Mouse (Mus musculus): Measurements from ENCODE around the gene Pqlc3. TPM values are rescaled to one million over a fixed set of nuclear protein-coding genes. Genes with fewer than 3 reads are reported as not detected.
"Not testable (repeated sequence)": the region's sequence is repeated elsewhere in the genome, so short reads cannot be mapped to it uniquely, and the experiment has no call there.

The Pqlc3 gene
- polyA plus RNA-seq, 1 experiment from 2014 or later: 1.9 TPM

DNA sequence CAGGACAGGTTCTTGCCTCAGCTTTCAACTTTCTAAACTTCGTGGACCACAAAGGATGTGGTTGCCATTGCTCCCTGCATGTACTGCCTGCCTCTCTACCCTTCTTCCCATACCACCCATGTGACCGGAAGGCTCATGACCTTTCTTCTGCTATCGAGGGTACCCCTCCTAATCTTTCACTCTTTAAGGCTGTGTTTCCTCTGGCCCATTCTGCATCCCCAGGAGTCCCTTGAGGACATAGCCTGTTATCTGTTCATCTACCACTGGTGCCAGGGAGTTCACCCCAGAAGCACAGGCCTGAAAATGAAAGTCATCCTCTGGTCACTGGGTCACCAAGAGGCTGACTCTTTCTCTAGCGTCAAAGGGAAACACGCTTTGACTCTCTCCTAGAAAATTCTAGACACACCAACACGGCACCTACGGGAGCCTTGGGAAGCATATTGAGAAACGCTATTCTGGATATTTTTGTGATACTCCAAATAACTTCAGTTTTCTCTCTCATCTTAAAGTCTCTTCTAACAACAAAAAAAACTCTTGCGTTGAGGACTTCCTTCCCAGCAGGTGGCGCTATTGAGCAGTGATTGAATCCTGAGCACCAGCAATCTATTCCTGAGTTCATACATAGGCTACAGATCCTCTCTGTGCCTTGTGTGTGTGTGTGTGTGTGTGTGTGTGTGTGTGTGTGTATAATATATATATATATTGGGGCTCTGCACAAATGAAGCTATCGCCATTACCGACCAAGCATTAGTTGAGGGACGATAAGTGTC, 32.7 kb upstream of the Pqlc3 start:
- Histone ChIP-seq H3K9ac (no peak overlapping the region), H3K27ac (no peak overlapping the region; the same call in 1 of the 2 replicates), H3K4me1 (peaks cover 21% of the 10 kb centered on the region; the same call in 1 of the 2 replicates), H3K4me2 (no peak overlapping the region), H3K27me3 (0 out of 2 replicates have a peak, but pooled peaks cover 3% of the 10 kb centered on the region), H3K4me3 (no peak overlapping the region), H3K36me3 (ENCODE audit: poor library complexity, severe bottlenecking) (no peaks in the 10 kb centered on the region), H3K9me3 (replicated peaks) (no peaks in the 10 kb centered on the region)
- WGBS: 40% methylated on average over 13 of the region's 13 CpGs
- ATAC-seq: peak; percentile 77

DNA sequence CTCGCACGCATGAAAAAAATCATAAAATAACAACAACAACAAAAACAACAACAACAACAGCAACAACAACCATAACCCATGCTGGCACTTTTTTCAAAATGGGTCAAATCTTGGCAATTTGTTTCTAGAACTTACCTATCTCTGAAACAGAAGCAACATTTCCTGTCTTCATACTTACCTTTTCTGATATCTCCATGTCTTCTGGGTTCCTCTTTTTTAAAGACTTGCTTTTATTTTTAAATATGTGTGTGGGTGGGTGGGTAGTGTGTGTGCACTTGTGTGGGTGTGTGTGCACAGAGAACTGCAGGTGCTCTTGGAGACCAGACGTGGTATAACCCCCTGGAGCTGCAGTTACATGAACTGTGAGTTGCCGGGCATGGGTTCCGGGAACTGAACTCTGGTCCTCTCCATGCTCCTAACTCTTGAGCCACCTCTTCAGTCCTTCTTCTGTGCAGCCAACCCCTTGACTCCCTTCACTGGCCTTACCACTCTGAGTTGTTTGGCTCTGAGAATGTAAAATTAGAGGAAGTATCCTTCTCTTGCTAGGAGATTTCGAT, 24.4 kb upstream of the Pqlc3 start:
- H3K9ac ChIP-seq: no peak overlapping the region
- no peak overlapping the region for H3K4me3 ChIP-seq
- no peaks in the 10 kb centered on the region for H3K27me3 ChIP-seq
- no peak overlapping the region for H3K27ac ChIP-seq
- H3K9me3 ChIP-seq (replicated peaks): no peaks in the 10 kb centered on the region
- 89% methylated on average over 6 of the region's 6 CpGs for WGBS
- H3K36me3 ChIP-seq (ENCODE audit: poor library complexity, severe bottlenecking): no peaks in the 10 kb centered on the region
- no peak overlapping the region for H3K4me2 ChIP-seq
- ATAC-seq: no peak
- H3K4me1 ChIP-seq: no peaks in the 10 kb centered on the region

DNA sequence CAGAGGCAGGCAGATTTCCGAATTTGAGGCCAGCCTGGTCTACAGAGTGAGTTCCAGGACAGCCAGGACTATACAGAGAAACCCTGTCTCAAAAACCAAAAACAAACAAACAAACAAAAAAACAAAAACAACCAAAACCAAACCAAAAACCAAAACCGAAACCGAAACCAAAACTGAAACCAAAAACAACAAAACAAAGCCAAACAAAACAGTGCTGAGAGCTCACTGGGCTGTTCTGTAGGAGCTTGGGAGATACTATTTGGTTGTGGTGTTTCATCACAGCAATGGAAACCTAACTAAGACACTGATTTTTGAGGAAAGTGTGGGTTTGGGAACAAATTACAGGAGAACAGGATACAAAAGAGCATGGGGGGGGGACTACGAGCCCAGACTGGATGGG, 21.9 kb upstream of the Pqlc3 start:
- Histone ChIP-seq H3K4me1 (no peaks in the 10 kb centered on the region), H3K9ac (no peak overlapping the region), H3K4me2 (no peak overlapping the region), H3K4me3 (no peak overlapping the region), H3K36me3 (ENCODE audit: poor library complexity, severe bottlenecking) (no peaks in the 10 kb centered on the region), H3K9me3 (replicated peaks) (no peaks in the 10 kb centered on the region), H3K27me3 (no peaks in the 10 kb centered on the region), H3K27ac (no peak overlapping the region)
- no peak for ATAC-seq
- 83% methylated on average over 4 of the region's 4 CpGs for WGBS

DNA sequence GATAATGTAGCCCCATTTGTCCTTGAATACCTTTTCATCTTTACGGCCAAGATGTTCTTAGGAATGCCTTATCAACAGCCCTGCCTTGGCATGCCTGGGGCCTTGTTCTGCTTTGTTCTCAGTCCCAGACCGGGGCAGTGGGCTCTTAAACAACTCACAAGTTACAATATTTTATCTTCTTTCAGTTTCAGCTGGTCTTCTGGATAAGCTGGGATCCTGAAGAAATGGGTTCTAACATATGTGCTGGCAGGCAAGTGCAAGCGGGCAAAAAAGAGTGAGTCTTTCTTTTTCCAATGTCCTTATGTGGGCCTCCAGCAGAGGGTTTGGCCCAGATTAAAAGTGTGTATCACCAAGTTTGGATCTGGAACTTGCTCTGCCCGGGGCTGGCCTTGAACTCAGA, 20.9 kb upstream of the Pqlc3 start:
- not testable (repeated sequence) for H3K9me3 ChIP-seq (replicated peaks); H3K4me3 ChIP-seq; H3K36me3 ChIP-seq (ENCODE audit: poor library complexity, severe bottlenecking); H3K27me3 ChIP-seq; H3K27ac ChIP-seq; ATAC-seq; H3K4me1 ChIP-seq; H3K4me2 ChIP-seq; H3K9ac ChIP-seq
- 95% methylated on average over 4 of the region's 4 CpGs for WGBS

DNA sequence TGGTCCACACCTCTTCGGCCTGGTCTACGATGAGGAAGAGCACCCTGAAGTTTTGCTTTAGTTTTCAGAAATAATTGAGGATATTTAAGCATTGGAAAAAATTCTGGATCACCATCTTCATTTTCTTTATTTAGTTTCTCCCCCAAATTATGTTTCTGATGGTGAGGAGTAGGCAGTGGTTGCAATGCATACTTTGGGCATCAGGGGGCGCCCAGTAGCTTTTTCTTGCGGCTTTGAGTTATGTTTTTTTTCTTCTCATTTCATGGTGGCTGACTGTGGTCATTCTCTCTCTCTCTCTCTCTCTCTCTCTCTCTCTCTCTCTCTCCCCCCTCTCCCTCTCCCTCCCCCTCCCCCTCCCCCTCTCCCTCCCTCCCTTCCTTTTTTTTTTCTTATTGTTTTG, 18.3 kb upstream of the Pqlc3 start:
- Histone ChIP-seq H3K4me1 (no peaks in the 10 kb centered on the region), H3K4me3 (no peak overlapping the region), H3K27me3 (no peaks in the 10 kb centered on the region), H3K9me3 (replicated peaks) (no peaks in the 10 kb centered on the region), H3K4me2 (no peak overlapping the region), H3K27ac (no peak overlapping the region), H3K36me3 (ENCODE audit: poor library complexity, severe bottlenecking) (no peaks in the 10 kb centered on the region), H3K9ac (no peak overlapping the region)
- ATAC-seq: no peak
- WGBS: 31% methylated on average over 4 of the region's 4 CpGs

DNA sequence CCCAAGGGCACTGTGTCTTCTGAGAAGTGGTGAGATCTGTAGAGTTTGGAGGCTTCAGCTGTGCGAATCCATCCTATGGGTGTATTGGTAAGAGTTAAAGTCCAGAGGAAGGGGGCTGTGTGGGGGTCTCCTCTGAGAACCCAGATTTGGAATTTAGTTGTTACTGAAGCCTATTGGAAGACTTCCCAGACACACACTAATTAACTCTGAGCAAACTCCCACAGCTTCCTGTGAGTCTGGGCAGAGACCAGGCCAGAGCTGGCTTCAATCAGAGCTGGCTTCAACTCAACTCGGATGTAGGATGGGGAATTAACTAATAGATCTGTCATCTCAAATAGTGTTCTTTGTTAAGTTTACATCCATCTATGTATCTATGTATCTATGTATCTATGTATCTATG, 15.5 kb upstream of the Pqlc3 start:
- no peak for ATAC-seq
- peaks cover 6% of the 10 kb centered on the region; the same call in 1 of the 2 replicates for H3K4me1 ChIP-seq
- no peak overlapping the region for H3K4me3 ChIP-seq
- H3K9me3 ChIP-seq (replicated peaks): no peaks in the 10 kb centered on the region
- 84% methylated on average over 2 of the region's 2 CpGs for WGBS
- H3K9ac ChIP-seq: no peak overlapping the region
- no peak overlapping the region for H3K4me2 ChIP-seq
- peaks cover 3% of the 10 kb centered on the region; the same call in 1 of the 2 replicates for H3K27me3 ChIP-seq
- no peak overlapping the region for H3K27ac ChIP-seq
- H3K36me3 ChIP-seq (ENCODE audit: poor library complexity, severe bottlenecking): no peaks in the 10 kb centered on the region

DNA sequence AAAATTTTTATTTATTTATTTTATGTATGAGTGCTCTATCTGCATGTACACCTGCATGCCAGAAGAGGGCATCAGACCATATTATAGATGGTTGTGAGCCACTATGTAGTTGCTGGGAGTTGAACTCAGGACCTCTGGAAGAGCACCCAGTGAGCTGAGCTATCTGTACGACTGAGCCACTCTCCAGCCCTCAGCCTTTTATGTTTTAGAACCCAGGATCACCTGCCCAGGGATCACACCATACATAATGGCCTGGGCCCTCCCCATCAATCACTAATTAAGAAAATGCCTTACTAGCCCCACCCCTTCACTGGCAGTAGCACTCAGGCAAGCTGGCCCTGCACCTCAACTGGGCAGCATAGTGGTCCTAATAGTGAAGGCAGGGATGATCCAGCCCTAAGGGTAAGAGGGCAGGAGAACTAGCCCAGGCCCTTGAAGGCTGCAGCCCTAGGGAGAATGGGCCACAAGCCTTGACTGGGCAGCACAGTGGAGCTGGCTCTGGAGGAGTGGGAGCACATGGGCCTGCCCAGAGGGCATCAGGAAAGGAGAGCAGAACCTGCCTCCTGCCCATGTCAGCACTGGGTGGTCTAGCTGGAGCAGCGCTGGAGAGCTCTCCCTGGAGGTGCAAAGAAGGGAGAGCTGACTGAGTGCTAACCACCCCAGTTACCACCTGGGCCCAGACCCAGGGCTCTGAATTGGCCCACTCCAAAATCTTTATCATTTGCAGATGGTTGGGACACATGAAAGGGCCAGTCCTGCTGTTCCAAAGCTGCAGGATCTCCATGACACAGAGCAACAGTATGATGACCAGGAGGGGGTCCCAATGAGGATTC, 12.1 kb upstream of the Pqlc3 start:
- peak; percentile 59 for ATAC-seq
- no peaks in the 10 kb centered on the region for H3K36me3 ChIP-seq (ENCODE audit: poor library complexity, severe bottlenecking)
- H3K27me3 ChIP-seq: peaks cover 3% of the 10 kb centered on the region; the same call in 1 of the 2 replicates
- no peak overlapping the region for H3K27ac ChIP-seq
- WGBS: 80% methylated on average over 2 of the region's 2 CpGs
- no peak overlapping the region for H3K4me2 ChIP-seq
- no peaks in the 10 kb centered on the region; the same call in 1 of the 2 replicates for H3K9me3 ChIP-seq (replicated peaks)
- H3K4me1 ChIP-seq: peaks cover 6% of the 10 kb centered on the region; the same call in 1 of the 2 replicates
- no peak overlapping the region for H3K9ac ChIP-seq
- H3K4me3 ChIP-seq: no peak overlapping the region

DNA sequence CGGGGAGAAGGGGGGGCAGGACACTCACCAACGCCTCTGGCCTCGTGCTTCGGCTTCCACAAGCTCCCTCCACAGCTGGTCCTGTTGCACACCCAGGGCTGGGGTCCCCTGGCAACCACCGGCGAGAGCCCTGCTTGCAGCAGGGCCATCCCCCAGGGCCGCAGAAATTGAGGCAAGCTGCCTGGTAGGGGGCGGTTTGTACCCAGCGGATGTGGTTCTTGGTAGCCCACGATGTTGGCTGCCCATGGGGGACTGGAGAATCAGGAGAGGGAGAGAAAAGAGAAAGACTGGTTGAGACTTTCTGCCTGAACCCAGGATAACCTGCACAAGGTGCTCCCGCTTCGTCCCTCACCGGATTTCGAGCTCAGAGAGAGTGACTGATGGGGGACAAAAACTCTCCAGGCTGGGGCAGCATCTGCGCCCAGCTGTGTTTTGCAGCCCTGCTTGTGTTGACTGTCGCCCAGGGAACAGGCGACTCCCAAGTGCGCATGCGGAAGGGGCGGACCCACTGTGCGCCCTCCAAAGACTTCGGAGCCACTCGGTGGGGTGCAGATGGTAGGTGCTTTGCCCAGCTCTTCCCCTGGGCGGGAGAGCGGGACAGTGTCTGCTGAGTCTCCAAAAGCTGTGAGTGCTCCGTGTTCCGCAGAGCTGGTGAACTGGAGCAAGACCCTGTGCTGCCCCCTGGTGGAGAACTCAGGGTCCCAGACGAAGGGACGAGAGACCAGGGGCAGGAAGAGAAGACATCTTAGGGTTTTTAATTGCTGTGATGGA, 11.1 kb upstream of the Pqlc3 start, which contains the start of gene 2410004P03Rik:
2410004P03Rik (minus strand) TSS at position 628 of the 771 bp plus-strand sequence.
- Histone ChIP-seq H3K9ac (peak within 1 kb of the TSS; percentile 45), H3K4me1 (peaks cover 6% of the 10 kb centered on the region; the same call in 1 of the 2 replicates), H3K27me3 (peaks cover 3% of the 10 kb centered on the region; the same call in 1 of the 2 replicates), H3K4me3 (peak within 1 kb of the TSS; percentile 35), H3K27ac (no peak within 1 kb of the TSS), H3K4me2 (peak within 1 kb of the TSS; percentile 61), H3K9me3 (replicated peaks) (no peaks in the 10 kb centered on the region; the same call in 1 of the 2 replicates), H3K36me3 (ENCODE audit: poor library complexity, severe bottlenecking) (no peaks in the 10 kb centered on the region)
- peak; percentile 80 for ATAC-seq
- WGBS: 8% methylated on average over 29 of the region's 29 CpGs

DNA sequence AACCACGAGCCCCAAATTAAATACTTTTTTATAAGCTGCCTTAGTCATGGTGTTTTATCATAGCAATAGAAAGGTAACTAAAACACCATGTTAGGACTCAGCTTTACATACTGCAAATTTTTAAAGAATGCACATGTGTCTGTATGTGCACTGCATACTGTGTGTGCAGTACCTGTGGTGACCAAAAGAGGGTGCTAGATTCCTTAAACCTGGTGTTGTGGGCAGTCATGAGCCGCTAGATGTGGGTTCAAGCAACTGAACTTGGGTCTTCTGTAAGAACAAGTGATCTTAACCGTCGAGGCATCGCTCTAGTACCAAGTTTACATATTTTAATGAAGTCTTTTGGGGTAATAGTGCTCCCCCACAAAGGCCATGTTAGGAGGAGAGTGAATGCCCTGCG, 9.3 kb upstream of the Pqlc3 start:
- H3K27me3 ChIP-seq: peaks cover 3% of the 10 kb centered on the region; the same call in 1 of the 2 replicates
- H3K9me3 ChIP-seq (replicated peaks): no peaks in the 10 kb centered on the region; the same call in 1 of the 2 replicates
- H3K4me3 ChIP-seq: no peak overlapping the region
- H3K27ac ChIP-seq: no peak overlapping the region
- ATAC-seq: no peak
- no peak overlapping the region for H3K9ac ChIP-seq
- WGBS: 96% methylated on average over 6 of the region's 6 CpGs
- H3K4me2 ChIP-seq: no peak overlapping the region
- H3K36me3 ChIP-seq (ENCODE audit: poor library complexity, severe bottlenecking): no peaks in the 10 kb centered on the region
- peaks cover 6% of the 10 kb centered on the region; the same call in 1 of the 2 replicates for H3K4me1 ChIP-seq

DNA sequence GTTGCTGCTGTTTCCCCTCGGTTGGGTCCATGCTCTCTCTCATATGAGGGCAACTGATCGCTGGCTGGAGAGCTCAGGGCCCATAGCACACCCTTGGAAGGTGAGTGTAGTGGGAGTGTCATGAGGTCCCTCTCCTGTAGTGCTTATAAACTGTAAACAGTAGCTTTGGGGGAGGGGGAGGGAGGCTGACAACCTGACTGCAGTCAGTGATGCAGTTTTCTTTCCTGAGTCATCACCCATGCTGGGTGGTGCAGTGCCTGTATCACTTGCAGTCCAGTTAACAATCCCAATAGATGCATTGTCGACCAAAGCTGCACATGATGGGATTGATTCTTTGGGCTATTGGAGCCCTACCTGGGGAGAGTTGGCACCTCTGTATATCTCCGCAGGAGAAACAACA, 1.0 kb upstream of the Pqlc3 start:
- WGBS: 33% methylated on average over 4 of the region's 4 CpGs
- Histone ChIP-seq H3K27ac (no peak overlapping the region), H3K4me1 (peaks cover 14% of the 10 kb centered on the region), H3K27me3 (peaks cover 47% of the 10 kb centered on the region), H3K4me3 (no peak overlapping the region), H3K9ac (no peak overlapping the region), H3K4me2 (no peak overlapping the region), H3K36me3 (ENCODE audit: poor library complexity, severe bottlenecking) (no peaks in the 10 kb centered on the region), H3K9me3 (replicated peaks) (no peaks in the 10 kb centered on the region)
- ATAC-seq: no peak

DNA sequence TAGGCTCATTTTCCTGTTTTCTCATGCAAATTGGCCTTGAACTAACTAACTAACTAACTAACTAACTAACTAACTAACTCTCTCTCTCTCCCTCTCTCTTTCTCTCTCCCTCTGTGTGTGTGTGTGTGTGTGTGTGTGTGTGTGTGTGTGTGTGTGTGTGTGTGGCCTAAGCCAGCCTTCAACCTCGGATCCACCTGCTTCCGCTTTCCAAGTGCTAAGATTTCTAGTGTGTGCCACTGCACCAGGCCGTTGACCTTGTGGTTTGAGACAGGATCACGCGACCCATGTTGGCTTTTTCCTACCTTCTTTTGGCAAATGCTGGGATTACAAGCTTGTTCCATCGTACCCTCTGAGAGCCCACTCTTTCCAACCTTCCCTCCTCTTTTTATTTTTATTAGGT, 420 bp upstream of the Pqlc3 start:
- Histone ChIP-seq H3K4me3 (no peak overlapping the region), H3K9ac (no peak overlapping the region), H3K4me2 (no peak overlapping the region), H3K36me3 (ENCODE audit: poor library complexity, severe bottlenecking) (no peaks in the 10 kb centered on the region), H3K4me1 (peaks cover 14% of the 10 kb centered on the region), H3K27me3 (peaks cover 47% of the 10 kb centered on the region), H3K9me3 (replicated peaks) (no peaks in the 10 kb centered on the region), H3K27ac (no peak overlapping the region)
- no peak for ATAC-seq
- 50% methylated on average over 6 of the region's 6 CpGs for WGBS

Measured in forebrain, embryonic 13.5 days (tissue).